16 mouse cellular contexts compared by ENCODE assay signal in the genomic region with DNA sequence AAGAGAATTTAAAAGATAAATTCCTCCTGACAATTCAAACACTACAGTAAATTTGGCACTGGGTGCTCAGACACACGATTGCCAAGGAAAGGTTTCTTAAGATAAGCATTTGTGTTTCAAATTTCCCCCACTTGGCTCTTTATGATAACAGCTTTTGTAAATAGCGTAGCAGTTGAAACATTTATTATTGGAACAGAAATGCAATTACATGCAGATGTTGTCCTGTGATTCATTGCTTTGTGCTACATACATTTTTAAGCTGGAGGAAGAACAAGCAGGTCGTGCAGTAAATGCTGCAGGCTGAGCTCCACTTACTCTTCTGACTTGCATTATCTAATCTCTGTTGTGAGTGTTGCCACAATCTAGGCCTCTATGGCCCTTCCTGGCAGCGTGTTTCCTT.
"Had no signal": no experiment of that assay in that cellular context is flagged by ENCODE, and none has a peak within 500 bp of the region (broad histone marks: within the 10 kb centered on the region; RNA-seq: fewer than 3 reads in every experiment).

No protein-coding gene starts in this region.

- ATAC-seq: liver, embryonic 12.5 days; midbrain, embryonic 13.5 days had no signal

- H3K9ac ChIP-seq: kidney, embryonic 15.5 days; limb, embryonic 15.5 days; liver, embryonic 12.5 days; midbrain, embryonic 13.5 days; neural tube, embryonic 12.5 days had no signal

- H3K4me3 ChIP-seq: kidney, embryonic 15.5 days; limb, embryonic 15.5 days; liver, embryonic 12.5 days; megakaryocyte, embryonic 14.5 days; midbrain, embryonic 13.5 days; myocyte; neural tube, embryonic 12.5 days had no signal

- H3K27ac ChIP-seq: kidney, embryonic 15.5 days; limb, embryonic 15.5 days; liver, embryonic 12.5 days; midbrain, embryonic 13.5 days; neural tube, embryonic 12.5 days had no signal

- H3K27me3 ChIP-seq: limb, embryonic 15.5 days; liver, embryonic 12.5 days; megakaryocyte, embryonic 14.5 days; neural tube, embryonic 12.5 days had no signal

- H3K36me3 ChIP-seq: kidney, embryonic 15.5 days; limb, embryonic 15.5 days; liver, embryonic 12.5 days; midbrain, embryonic 13.5 days; neural tube, embryonic 12.5 days had no signal

- DNase-seq: kidney, adult 18-20 months; kidney, postnatal 14 days; left cerebral cortex, postnatal 4 days; lung, postnatal 10 days; lung, postnatal 4 days; right cerebral cortex, postnatal 4 days; spleen, adult 18-20 months; thymus, adult 18-20 months; thymus, postnatal 14 days had no signal

- H3K4me2 ChIP-seq: kidney, embryonic 15.5 days; limb, embryonic 15.5 days; liver, embryonic 12.5 days; midbrain, embryonic 13.5 days; neural tube, embryonic 12.5 days had no signal

- H3K4me1 ChIP-seq: kidney, embryonic 15.5 days; limb, embryonic 15.5 days; liver, embryonic 12.5 days; megakaryocyte, embryonic 14.5 days; midbrain, embryonic 13.5 days; neural tube, embryonic 12.5 days had no signal

- H3K9me3 ChIP-seq: kidney, embryonic 15.5 days; limb, embryonic 15.5 days; liver, embryonic 12.5 days; megakaryocyte, embryonic 14.5 days; midbrain, embryonic 13.5 days; neural tube, embryonic 12.5 days had no signal
